Mouse (Mus musculus) E14TG2a.4 (cell line): ENCODE measurements around the gene Dntt.
A peak's percentile ranks its signal among the peaks of the same experiment; 100 is the strongest.

ENCODE experiments used
- H3K27me3 ChIP-seq: 2 replicates; pipeline ENCODE4 v1.6.1; 2014; ENCODE audit warnings: low read length, control low read depth; ENCODE audit not compliant: insufficient read depth
- H3K36me3 ChIP-seq: 2 replicates; pipeline ENCODE4 v1.6.1; 2014; ENCODE audit warnings: low read length, control low read depth; ENCODE audit not compliant: insufficient read depth
- H3K4me1 ChIP-seq: replicated peaks from 2 replicates; pipeline ENCODE4 v1.6.1; 2014; ENCODE audit warnings: low read depth, low read length, control low read depth
- H3K4me3 ChIP-seq: replicated peaks from 2 replicates; pipeline ENCODE4 v1.5.1; 2014; ENCODE audit warnings: mild to moderate bottlenecking, low read length
- H3K9me3 ChIP-seq: 2 replicates; pipeline ENCODE4 v1.6.1; 2014; ENCODE audit warnings: low read length, control low read depth
- CTCF ChIP-seq: conservative IDR thresholded peaks from 2 replicates; pipeline ENCODE4 v1.5.1; 2014; ENCODE audit warnings: low read length
- NANOG ChIP-seq: IDR thresholded peaks from 2 replicates; pipeline ENCODE4 v1.6.1; 2014; ENCODE audit warnings: borderline replicate concordance, low read length, mixed read lengths
- POU5F1 ChIP-seq: IDR thresholded peaks from 2 replicates; pipeline ENCODE4 v1.6.1; 2014; ENCODE audit warnings: low read length, borderline replicate concordance

The Dntt gene

DNA sequence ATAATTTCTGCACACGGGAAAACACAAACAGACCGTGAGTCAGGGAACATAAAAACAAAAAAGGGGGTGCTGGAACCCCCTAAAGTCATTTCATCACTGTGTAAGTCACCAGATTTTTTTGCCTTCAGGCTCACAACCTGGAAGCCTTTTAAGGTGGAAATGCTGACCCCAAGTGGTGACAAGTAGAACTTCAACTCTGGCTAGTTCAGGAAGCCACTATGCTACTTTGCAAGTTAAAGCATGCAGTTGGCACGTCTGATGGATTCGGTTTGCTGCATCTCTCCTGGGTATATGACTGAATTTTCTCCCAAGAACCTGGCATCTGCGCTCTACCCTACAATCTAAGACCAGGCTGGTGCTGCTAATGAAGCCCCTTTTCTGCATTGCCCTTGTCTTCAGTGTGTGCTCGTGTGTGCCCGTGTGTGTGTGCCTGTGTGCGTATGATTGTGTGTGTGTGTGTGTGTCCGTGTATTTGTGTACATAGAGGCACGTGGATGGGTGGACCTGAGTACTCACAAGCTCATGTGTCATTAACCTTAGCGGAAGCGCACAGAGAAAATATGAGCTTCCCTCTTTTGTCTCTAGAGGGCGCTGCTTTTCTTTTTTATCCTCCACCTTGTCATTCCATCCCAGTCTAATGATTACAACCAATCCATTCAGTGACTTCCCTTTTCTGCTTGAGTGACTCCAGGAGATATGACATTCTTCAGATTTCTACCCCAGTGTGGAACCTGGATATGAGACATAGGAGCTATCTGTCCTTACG, 12.9 kb upstream of the Dntt start:
- Histone ChIP-seq H3K4me3 (peak overlapping the region; percentile 27; the same call in 1 of the 2 replicates), H3K9me3 (no peaks in the 10 kb centered on the region), H3K36me3 (no peaks in the 10 kb centered on the region), H3K27me3 (peaks cover 10% of the 10 kb centered on the region), H3K4me1 (peaks cover 41% of the 10 kb centered on the region)
- no peak for TF ChIP-seq NANOG
- TF ChIP-seq CTCF: peak; percentile 85

DNA sequence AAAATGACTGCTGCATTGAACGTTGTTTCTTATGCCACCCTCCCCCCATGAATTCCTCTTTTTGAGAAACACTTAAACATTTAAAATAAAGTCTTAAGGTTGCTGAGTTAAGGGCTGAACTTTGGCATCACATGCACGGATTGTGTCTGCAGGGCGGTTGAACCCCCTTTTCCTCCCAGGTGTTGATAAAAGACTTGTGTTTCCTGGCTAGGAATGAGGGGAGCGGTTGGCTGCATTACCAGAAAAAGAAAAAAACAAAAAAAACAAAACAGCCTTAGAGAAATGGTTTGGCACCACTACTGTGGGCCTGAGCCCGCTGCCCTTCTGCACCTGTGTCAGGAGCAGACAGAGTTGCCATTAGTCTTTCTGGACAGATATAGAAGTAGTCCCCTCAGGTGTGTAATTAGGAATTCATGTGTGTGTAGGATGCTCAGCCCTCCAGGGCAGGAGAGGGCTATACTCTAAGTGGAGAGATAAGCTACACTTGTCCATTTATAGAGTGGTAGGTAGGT, 9.9 kb upstream of the Dntt start:
- Histone ChIP-seq H3K27me3 (peaks cover 10% of the 10 kb centered on the region), H3K4me3 (no peak overlapping the region), H3K4me1 (peaks cover 15% of the 10 kb centered on the region), H3K36me3 (no peaks in the 10 kb centered on the region), H3K9me3 (no peaks in the 10 kb centered on the region)
- TF ChIP-seq POU5F1 (no peak), CTCF (no peak), NANOG (no peak)

DNA sequence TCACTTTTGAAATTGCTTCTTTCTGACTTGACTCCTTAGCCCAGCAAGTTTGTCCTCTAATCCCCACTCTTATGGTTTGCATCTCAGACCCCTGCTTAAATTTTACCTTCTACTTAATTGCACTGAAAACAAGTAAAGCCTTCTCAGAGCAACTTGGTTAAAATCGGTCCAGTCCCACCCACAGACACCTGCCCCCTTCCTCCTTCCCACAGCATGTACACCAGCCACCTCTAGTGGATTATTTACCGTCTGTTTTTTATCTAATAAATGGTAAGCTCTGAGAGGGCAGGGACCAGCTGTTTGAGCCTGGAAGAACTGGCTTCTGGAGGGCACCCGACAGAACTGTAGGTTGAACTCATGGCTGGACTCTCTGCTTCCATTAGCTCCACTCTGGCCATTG, 8.5 kb upstream of the Dntt start:
- H3K9me3 ChIP-seq: no peaks in the 10 kb centered on the region
- H3K4me1 ChIP-seq: peaks cover 5% of the 10 kb centered on the region

DNA sequence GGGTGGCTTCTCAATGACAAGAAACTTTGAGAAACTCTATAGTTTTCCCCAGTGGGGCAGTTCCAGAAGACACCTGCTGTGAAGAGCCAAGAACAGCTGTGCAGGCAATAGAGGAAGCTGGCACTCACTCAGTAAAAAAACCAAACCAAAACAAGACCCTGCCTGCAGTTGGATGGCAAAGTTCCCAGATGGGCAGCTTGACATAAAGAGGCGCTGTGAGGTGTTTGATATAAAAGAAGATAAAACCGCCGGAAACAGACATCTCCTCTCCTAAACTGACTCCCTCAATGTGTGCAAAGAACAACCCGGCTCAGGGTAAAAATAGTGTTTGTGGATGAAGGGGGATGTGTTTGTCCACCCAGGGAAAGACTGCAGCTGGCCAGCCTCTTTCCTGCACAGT, 6.8 kb upstream of the Dntt start:
- no peak for TF ChIP-seq CTCF
- TF ChIP-seq NANOG: no peak
- no peak for TF ChIP-seq POU5F1
- no peaks in the 10 kb centered on the region for H3K9me3 ChIP-seq
- H3K36me3 ChIP-seq: no peaks in the 10 kb centered on the region
- no peaks in the 10 kb centered on the region for H3K4me1 ChIP-seq
- H3K27me3 ChIP-seq: peaks cover 7% of the 10 kb centered on the region
- H3K4me3 ChIP-seq: no peak overlapping the region

More for the DNA sequence above, 8.5 kb upstream of the Dntt start:
- Histone ChIP-seq H3K4me3 (no peak overlapping the region), H3K36me3 (no peaks in the 10 kb centered on the region), H3K27me3 (peaks cover 10% of the 10 kb centered on the region)
- TF ChIP-seq NANOG: no peak
- TF ChIP-seq POU5F1: no peak
- TF ChIP-seq CTCF: no peak

DNA sequence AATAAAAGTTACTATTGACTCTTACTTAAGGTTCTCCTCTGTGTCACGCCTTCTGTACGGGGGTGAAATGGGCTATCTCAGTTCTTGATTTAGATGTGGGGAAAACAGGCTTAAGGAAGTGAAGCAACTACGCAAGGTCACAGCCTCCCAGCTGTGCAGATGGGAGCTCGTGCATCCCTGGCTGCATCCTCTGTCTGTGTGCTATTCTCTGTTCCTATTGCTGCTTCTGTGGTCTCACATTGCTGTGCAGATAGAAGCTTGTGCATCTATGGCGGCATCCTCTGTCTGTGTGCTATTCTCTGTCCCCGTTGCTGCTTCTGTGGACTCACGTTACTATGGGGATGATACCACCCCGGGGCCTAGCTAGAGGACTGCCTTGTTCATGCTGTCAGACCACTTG, 2.5 kb upstream of the Dntt start:
- no peaks in the 10 kb centered on the region for H3K4me1 ChIP-seq
- no peaks in the 10 kb centered on the region for H3K27me3 ChIP-seq
- TF ChIP-seq NANOG (no peak), CTCF (no peak), POU5F1 (no peak)
- no peaks in the 10 kb centered on the region for H3K36me3 ChIP-seq
- no peaks in the 10 kb centered on the region for H3K9me3 ChIP-seq
- H3K4me3 ChIP-seq: no peak overlapping the region

DNA sequence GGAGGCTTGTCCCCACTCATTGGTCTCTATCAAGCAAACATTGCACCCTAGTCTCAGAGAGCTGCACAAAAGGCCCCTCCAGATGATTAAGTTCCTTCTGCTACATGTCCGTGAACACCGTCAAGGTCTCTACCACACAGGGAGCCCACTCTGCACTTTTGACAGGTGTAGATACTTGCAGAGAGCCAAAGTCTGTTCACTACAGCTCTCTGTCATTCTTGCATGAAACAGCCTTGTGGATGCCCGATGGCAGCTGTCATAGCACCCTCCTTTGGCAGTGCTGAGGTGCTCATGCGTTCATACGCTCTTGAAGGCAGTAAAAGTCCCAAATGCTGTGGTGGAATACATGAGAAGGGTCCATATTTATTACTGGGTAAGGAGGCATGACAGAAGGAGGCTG, 2.1 kb upstream of the Dntt start:
- 0 out of 2 replicates have a peak, but pooled peaks cover 3% of the 10 kb centered on the region for H3K27me3 ChIP-seq
- no peaks in the 10 kb centered on the region for H3K4me1 ChIP-seq
- H3K9me3 ChIP-seq: no peaks in the 10 kb centered on the region
- H3K4me3 ChIP-seq: no peak overlapping the region
- TF ChIP-seq NANOG: no peak
- no peak for TF ChIP-seq POU5F1
- TF ChIP-seq CTCF: no peak
- H3K36me3 ChIP-seq: no peaks in the 10 kb centered on the region

DNA sequence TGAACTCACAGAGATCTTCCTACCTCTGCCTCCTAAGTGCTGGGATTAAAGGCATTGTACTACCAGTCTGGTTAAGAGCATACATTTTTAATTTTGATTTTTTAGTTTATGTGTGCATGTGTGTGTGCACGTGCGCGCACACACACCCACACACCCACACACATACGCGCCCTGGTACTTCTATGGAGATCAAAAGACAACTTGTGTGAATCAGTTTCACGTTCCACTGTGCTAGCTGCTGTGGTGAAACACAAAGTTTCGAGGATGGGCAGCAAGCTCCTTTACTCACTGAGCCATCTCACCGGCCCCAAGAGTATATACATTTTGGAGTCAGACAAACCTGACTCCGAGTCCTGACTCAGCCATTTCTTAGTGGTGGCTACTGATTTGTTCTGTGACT, 1.5 kb upstream of the Dntt start:
- Histone ChIP-seq H3K9me3 (no peaks in the 10 kb centered on the region), H3K4me3 (no peak overlapping the region), H3K27me3 (0 out of 2 replicates have a peak, but pooled peaks cover 3% of the 10 kb centered on the region), H3K36me3 (no peaks in the 10 kb centered on the region), H3K4me1 (no peaks in the 10 kb centered on the region)
- TF ChIP-seq POU5F1 (no peak), NANOG (no peak), CTCF (no peak)

DNA sequence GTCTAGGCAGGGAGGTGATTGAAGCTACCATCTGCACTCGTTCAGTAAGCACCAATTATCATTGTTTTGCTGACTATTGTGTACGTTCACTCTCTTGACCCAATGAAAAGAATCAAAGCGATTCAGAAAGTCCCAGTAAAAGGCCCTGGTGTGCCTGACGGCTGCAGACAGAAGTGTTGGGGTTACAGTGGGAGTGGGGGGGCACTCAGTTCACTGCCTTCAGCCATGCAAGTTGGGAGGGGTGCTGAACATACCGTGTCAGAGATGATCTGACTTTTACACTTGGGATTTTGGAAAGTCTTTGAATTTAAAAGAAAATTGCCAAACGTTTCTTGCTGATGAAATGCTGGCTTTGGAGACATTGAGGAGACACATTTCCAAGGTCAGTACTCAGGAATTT, 1.1 kb downstream of the Dntt start:
- H3K4me1 ChIP-seq: no peaks in the 10 kb centered on the region
- H3K9me3 ChIP-seq: no peaks in the 10 kb centered on the region
- no peak for TF ChIP-seq NANOG
- TF ChIP-seq POU5F1: no peak
- TF ChIP-seq CTCF: no peak
- H3K36me3 ChIP-seq: no peaks in the 10 kb centered on the region
- H3K4me3 ChIP-seq: no peak overlapping the region
- H3K27me3 ChIP-seq: peaks cover 6% of the 10 kb centered on the region; the same call in 1 of the 2 replicates
